Mouse (Mus musculus) kidney, embryonic 14.5 days (tissue): ENCODE data around the gene Gm49387. TPM values are rescaled to one million over a fixed set of nuclear protein-coding genes. Genes with fewer than 3 reads are reported as not detected.

Source experiments
- ATAC-seq: fragments of 200-750 bp; cut with Nextera tagmentation; 2 replicates; pipeline ENCODE4 v1.8.0; 2017; ENCODE audit warnings: moderate number of reproducible peaks, mild to moderate bottlenecking, moderate TSS enrichment, moderate library complexity; ENCODE audit not compliant: low FRiP score, low TSS enrichment
- H3K27ac ChIP-seq: fragments of 300-500 bp; sonication (generic); 2 replicates; pipeline ENCODE4 v1.5.1; 2014; ENCODE audit warnings: low read depth, mild to moderate bottlenecking, low read length, moderate library complexity, mixed read lengths
- H3K27me3 ChIP-seq: fragments of 300-500 bp; sonication (generic); 2 replicates; pipeline ENCODE4 v1.6.1; 2014; ENCODE audit warnings: mild to moderate bottlenecking, low read length; ENCODE audit not compliant: control insufficient read depth, insufficient read depth
- H3K36me3 ChIP-seq: fragments of 300-500 bp; sonication (generic); 2 replicates; pipeline ENCODE4 v1.6.1; 2014; ENCODE audit warnings: low read length, mixed read lengths; ENCODE audit not compliant: control insufficient read depth, insufficient read depth
- H3K4me1 ChIP-seq: fragments of 300-500 bp; sonication (generic); 2 replicates; pipeline ENCODE4 v1.6.1; 2014; ENCODE audit warnings: low read length, mixed read lengths; ENCODE audit not compliant: control insufficient read depth, insufficient read depth
- H3K4me2 ChIP-seq: fragments of 300-500 bp; sonication (generic); replicated peaks from 2 replicates; pipeline ENCODE4 v1.6.1; 2014; ENCODE audit warnings: low read depth, mild to moderate bottlenecking, low read length
- H3K4me3 ChIP-seq: fragments of 300-500 bp; sonication (generic); 2 replicates; pipeline ENCODE4 v1.5.1; 2014; ENCODE audit warnings: mild to moderate bottlenecking, low read length
- H3K9ac ChIP-seq: fragments of 300-500 bp; sonication (generic); 2 replicates; pipeline ENCODE4 v1.6.1; 2014; ENCODE audit warnings: low read depth, mild to moderate bottlenecking, low read length, moderate library complexity
- H3K9me3 ChIP-seq: fragments of 300-500 bp; sonication (generic); 2 replicates; pipeline ENCODE4 v1.6.1; 2016; ENCODE audit warnings: low read length; ENCODE audit not compliant: control insufficient read depth
- WGBS: fragments of 180-500 bp; shearing (Covaris S2); extraction: QIAGEN DNeasy Blood & Tissue Kit; methylation state at CpG from one replicate; pipeline ENCODE4 v1.1.7; 2014; 5-methylcytosine and 5-hydroxymethylcytosine counted together
- polyA plus RNA-seq: library from polyadenylated mRNA; unstranded; fragments of >200 nt; fragmentation: Nextera tagmentation; extraction: Ambion mirVana; gene quantifications from 2 replicates; pipeline ENCODE4 v1.2.1, GENCODE M21; 2014

Gene Gm49387
- polyA plus RNA-seq, 1 experiment from 2014 or later: not detected

- Histone ChIP-seq H3K36me3 (peaks cover 88% of the 10 kb centered on the region), H3K4me1 (no peaks in the 10 kb centered on the region), H3K4me3 (no peak overlapping the region), H3K4me2 (no peak overlapping the region), H3K9me3 (no peaks in the 10 kb centered on the region), H3K27me3 (no peaks in the 10 kb centered on the region), H3K27ac (no peak overlapping the region), H3K9ac (no peak overlapping the region)
- no peak for ATAC-seq
- 91% methylated on average over 6 of the region's 6 CpGs for WGBS
Observed at GRCm38 (mm10) chr14:31506456-31506855, 134.2 kb downstream of the Gm49387 start.

- Histone ChIP-seq H3K27ac (no peak overlapping the region), H3K4me1 (no peaks in the 10 kb centered on the region), H3K4me3 (no peak overlapping the region), H3K27me3 (no peaks in the 10 kb centered on the region), H3K36me3 (peaks cover 98% of the 10 kb centered on the region), H3K9ac (no peak overlapping the region), H3K9me3 (no peaks in the 10 kb centered on the region), H3K4me2 (no peak overlapping the region)
- ATAC-seq: no peak
- WGBS: 91% methylated on average over 13 of the region's 13 CpGs
Observed at GRCm38 (mm10) chr14:31503406-31503805, 137.3 kb downstream of the Gm49387 start.

Other genes starting within 250 kb of the Gm49387 start
- 6.7 and 14.3 TPM in 2 replicates for gene Sh3bp5, start 204.8 kb downstream of the Gm49387 start, polyA plus RNA-seq
- 14.7 and 29.0 TPM in 2 replicates for gene Eaf1, start 146.5 kb downstream of the Gm49387 start, polyA plus RNA-seq
- gene Mettl6, start 145.8 kb downstream of the Gm49387 start, polyA plus RNA-seq: 56.0 and 62.4 TPM in 2 replicates
- 1.8 and 3.2 TPM in 2 replicates for gene Colq, start 49.5 kb downstream of the Gm49387 start, polyA plus RNA-seq
- gene Btd, start 150 bp upstream of the Gm49387 start, polyA plus RNA-seq: 27.9 and 30.9 TPM in 2 replicates
- 11.5 and 20.6 TPM in 2 replicates for gene Hacl1, start 408 bp upstream of the Gm49387 start, polyA plus RNA-seq
- 5.9 and 11.0 TPM in 2 replicates for gene Ankrd28, start 189.8 kb upstream of the Gm49387 start, polyA plus RNA-seq